Mouse (Mus musculus): Measurements from ENCODE around the gene Tbc1d15. TPM values are rescaled to one million over a fixed set of nuclear protein-coding genes. Genes with fewer than 3 reads are reported as not detected.
"Not testable (repeated sequence)": the region's sequence is repeated elsewhere in the genome, so short reads cannot be mapped to it uniquely, and the experiment has no call there.

The Tbc1d15 gene
- total RNA-seq, 2 experiments from 2014 or later = 55.0 to 82.8 TPM

DNA sequence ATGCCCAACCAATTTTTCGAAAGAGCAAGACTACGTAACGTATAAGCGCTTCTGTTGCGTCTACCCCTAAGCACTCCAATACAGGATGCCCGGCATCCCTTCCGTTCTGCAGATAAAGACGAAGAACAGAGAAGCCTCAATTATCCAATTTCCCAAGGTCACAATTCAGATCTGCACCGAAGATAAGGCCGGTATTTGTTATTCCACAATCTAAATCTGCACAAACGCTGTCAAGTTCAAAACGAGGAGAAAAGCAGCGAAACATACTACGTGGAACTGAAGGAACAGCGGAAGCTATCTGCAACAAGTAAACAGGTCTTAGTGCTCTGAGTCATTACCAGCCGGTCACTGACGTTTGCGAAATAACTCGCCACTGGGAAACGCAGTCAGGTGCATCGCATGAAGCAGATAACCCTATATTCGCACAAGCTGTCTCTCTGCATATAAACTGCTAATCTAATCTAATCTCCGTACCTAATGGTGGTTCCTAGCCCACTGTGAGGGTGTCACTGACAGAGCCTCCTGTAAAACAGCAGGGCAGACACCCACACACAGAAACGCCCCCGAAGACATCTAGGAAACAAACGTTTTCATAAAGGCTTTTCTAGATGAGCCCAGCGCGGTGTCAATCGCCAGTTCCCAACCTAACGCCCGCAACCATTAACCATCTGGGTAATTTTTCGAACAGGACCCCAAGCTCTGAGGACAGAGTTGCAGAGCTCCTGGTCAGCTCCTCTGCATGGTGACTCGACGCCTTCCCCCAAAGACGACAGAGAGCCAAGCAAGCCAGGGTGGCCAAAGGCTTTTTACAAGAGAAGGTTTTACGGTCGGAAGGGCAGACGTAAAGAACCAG lies 806 bp downstream of the Tbc1d15 start:
- ATAC-seq (replicated peaks; ENCODE audit: poor library complexity, severe bottlenecking) = peak; percentile 45

DNA sequence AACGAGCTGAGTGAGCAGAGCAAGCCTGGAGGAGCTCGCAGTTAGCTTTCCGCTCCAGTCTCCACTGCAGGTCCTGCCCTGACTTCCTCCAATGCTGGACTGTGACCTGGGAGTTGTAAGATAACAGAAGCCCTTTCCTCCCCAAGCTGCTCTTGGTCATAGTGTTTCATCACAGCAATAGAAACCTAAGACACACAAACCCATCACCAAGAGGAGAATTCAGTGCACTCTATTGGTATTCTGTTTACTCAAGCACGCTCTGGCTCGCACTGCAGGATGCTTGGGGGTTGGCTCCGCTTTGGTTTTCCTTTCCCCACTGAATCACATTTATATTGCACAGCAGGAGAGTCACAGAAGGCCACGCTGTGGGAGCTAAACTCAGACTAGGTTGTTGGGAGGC lies 3.2 kb downstream of the Tbc1d15 start:
- ATAC-seq (replicated peaks; ENCODE audit: poor library complexity, severe bottlenecking) = peak; percentile 13

DNA sequence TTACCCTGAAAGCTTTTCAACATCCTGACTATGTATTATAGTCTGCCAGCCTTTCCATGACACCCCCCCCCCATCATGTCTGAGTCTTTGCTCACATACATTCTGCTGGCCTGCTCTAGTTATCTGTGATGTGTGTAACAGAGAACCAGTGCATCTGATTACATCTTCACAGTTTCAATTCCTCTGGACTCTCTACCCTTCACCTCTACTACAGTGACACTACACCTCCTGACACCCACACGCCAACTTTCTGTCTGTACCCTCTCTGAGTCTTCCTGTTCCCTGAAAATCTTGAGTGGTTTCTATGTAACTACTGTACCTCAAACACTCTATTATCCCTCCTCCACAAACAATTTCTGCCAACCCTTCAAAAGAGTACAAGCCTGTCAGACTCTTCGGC lies 5.8 kb downstream of the Tbc1d15 start:
- ATAC-seq (replicated peaks; ENCODE audit: poor library complexity, severe bottlenecking) = peak; percentile 57

DNA sequence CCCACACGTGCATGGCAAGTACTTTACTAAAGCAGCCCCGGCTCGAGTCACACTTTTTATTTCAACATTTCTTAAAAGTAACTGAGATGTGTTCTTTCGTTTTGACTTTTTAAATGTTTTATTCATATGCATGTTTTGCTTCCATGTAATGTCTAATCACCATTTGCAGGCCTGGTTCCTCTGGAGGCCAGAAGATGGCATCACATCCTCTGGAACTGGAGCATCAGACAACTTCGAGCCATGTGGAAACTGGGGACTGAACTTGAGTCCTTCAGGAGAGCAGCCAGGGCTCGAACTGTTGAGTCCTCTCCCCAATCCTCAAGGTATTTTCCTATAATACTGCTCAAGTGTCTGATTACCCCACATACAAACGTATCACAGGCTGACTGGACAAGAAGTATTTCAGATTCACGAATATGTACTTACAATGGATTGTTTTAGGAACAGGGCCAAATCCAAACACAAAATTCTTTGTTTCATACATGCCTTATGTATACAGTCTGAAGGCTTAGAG lies 10.1 kb downstream of the Tbc1d15 start:
- peak; percentile 29; the same call in 1 of the 2 replicates for ATAC-seq (replicated peaks; ENCODE audit: poor library complexity, severe bottlenecking)

DNA sequence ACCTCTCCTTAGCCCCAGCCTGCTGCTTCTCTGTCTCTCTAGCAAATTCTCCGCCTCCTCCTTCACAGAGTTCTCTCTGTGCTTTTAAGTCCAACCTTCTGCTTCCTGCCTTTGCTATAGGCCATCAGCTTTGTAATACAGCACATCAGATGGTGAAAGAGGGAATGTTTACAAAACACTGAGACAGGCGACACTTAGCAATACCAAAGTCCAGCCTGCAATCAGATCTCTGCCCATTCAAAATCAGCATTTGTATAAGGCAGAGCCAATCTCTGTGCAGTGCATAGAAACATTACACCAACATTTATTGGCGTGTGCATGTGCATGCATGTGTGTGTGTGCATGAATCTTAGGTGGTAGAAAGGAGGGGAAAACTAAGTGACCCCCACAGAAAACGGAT lies 13.3 kb downstream of the Tbc1d15 start:
- no peak for ATAC-seq (replicated peaks; ENCODE audit: poor library complexity, severe bottlenecking)

DNA sequence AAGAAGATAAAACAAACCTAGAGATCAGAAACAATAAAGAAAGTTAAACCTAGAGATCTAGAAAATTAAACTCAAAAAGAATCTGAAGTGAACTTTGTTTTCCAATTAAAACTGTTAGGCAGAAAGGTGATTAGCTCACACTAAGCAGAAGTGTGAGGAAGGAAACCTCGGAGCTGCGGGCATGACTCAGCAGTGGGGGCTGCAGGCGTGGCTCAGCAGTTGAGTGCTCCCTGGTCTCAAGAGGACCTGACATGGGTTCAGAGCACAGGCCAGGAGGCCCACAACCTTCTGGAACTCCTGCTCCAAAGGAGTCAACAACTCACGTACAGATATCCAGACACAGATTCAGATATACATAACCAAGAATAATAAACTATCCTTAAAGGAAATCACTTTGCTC lies 14.5 kb downstream of the Tbc1d15 start:
- peak; percentile 92 for ATAC-seq (replicated peaks; ENCODE audit: poor library complexity, severe bottlenecking)

DNA sequence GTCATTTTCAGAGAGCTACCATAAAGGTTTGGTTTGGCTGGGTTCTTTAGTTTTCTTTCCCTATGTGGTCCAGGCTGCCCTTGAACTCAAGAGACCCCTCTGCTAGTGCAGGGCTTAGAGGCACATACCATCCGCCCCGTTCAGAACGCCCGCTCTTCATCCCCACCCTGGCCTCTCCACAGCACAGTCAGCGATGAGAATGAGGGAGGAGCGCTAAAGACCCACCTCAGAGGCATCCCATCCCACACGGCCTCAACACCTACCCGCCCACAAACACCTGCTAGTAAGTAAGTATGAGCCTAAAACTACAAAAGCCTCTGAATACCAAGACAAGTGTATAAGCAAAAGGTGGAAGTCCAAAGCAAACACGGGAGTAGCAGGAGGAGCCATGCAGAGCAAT lies 15.8 kb downstream of the Tbc1d15 start:
- no peak for ATAC-seq (replicated peaks; ENCODE audit: poor library complexity, severe bottlenecking)

DNA sequence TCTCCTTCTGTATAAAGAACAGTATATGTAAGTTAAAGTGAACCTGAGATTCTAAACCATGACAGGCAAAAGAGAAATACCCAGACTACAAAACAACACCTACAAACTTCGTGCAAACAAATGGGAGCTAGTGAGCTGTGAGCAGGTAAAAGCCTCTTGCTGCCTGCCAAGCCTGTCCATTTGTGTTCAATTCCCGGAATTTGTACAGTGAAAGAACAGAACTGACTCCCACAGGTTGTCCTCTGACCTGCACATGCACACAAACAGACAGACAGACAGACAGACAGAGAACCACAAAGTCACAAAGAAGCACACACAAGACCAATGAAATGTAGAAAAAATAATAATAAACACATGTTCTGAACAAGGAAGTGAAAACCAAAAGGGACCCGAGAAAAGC lies 17.5 kb downstream of the Tbc1d15 start:
- ATAC-seq (replicated peaks; ENCODE audit: poor library complexity, severe bottlenecking) = no peak

DNA sequence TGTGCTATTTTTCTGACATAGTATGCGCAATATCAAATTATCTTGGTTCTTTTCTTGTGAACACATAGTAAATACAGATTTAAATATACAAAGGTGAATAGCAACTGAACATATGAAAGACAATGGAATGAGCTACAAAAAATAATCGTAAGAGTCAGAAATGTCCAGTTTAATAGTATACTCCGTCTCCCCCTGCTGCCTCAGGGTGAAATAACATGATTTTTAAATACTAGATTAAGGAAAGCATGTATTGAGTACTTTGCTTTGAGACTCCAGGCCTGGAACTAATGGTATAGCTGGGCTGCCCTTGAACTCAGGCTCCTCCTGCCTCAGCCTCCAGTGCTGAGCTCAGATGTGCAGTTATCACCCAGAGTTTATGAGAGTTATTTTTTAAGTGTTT lies 18.8 kb downstream of the Tbc1d15 start:
- ATAC-seq (replicated peaks; ENCODE audit: poor library complexity, severe bottlenecking) = no peak

DNA sequence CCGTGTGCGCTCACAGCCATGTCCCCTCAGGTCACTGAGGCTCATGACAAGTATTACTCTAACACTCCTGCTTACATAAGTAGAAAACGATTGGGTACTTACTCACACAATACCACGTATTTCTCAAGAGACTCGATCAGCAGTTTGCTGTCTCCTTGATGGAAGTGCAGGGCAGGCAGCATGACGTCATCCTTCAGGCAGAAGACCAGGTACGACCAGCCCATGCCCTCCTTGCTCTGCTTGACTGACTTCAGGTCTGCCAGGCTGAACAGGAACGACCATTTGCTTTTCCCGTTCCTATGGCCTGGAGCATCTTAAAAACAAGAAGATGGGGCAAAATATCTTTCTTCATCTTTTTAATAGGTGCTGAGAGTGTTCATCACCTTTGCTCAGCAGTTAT lies 22.2 kb downstream of the Tbc1d15 start:
- no peak for ATAC-seq (replicated peaks; ENCODE audit: poor library complexity, severe bottlenecking)

DNA sequence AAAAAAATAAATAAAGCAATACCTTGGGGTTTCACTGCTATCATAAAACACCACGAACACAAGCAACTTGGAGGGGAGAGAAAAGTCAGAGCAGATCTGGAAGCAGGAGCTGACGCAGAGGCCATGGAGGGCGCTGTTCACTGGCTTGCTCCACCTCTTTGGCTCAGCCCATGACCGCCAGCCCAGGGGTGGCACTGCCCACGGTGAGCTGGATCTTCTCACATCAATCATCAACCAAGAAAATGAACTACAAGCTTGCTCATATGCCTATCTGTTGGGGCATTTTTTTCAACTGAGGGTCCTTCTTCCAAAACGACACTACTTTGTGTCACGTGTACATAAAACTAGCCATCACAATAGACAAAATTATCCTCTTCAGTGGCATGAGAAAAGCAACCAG lies 24.7 kb downstream of the Tbc1d15 start:
- ATAC-seq (replicated peaks; ENCODE audit: poor library complexity, severe bottlenecking) = no peak

DNA sequence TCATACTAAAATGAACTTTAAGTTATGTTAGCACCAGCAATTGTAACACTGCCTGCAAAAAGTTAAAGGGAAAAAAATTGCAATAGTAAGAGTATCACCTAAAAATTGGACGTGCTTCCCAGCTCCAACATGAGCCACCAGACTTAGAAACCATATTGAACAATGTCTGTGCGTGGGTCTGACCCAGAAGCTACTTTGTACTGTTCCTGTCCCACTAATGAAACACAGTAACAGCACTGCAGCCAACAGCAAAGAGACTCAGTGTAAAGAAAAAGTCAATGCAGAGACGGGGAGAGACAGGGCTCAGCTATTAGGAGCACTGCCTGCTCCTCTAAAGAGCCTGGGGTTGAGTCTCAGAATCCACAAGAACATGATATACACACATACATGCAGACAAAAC lies 27.4 kb downstream of the Tbc1d15 start:
- no peak for ATAC-seq (replicated peaks; ENCODE audit: poor library complexity, severe bottlenecking)

DNA sequence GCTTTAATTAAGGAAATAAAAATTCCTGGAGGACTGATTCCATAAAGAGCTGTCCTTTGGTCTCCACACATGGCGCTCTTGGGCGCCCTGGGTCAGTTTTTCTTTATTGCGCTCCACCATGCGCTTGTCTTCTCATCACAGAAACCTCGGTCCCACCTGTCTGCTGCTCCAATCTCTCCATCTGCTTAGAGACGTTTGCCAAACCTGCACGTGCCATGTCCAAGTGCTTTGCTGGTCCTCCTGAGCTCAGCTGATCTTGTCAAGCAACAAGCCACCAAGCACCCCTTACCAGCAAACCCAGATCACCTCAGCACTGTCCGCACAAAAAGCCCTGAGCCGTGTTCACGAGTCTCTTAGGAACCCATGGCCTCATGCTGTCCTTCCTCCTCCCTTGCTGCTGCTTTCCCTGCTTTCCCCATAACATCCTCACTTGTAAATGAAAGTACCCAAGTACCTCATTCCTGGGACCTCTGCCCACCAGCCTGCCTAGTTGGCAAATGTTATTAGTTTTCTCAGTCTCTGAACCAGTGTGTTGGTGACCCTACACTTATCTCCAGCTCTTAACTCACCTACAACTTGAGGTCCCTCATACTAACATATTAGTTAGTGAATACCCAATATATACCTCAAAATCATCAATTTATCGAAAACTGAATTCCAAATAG lies 38.2 kb downstream of the Tbc1d15 start:
- ATAC-seq (replicated peaks; ENCODE audit: poor library complexity, severe bottlenecking) = no peak

DNA sequence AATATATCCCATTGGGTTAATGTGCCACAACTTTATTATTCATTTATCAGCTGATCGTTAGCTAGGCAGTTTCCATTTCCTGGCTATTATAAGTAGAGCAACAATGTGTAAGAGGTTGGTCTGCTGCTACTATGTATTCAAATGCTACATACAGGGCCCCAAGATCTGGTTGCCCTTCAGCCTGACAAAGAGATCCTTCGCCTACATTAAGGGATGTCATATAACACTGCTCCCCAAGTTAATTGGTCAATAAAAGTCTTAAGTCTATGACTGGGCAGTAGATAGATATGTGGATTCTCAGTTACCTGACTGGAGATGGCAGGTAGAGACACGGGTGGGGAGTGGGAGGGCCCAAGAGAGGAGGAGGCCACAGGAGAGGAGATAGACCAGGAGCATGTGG lies 45.4 kb downstream of the Tbc1d15 start:
- no peak for ATAC-seq (replicated peaks; ENCODE audit: poor library complexity, severe bottlenecking)

DNA sequence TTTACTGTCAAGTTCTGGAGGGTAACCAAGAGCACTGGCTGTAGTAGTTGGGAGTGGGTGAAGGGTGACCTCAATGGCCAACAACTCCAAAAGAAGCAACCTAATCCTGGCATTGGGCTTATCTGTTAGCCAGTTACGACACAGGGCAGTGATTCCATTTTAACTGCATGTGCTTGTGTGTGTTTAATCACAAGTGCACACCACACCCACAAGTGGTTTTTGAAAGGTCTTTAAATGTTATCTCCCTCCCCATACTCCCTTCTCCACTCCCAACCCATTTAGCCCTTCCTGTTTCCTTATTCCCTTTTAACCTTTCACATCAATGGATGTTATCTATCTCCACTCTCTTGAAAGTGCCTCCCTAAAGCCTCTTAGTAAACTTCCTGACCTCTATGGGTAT lies 46.0 kb downstream of the Tbc1d15 start:
- no peak for ATAC-seq (replicated peaks; ENCODE audit: poor library complexity, severe bottlenecking)

DNA sequence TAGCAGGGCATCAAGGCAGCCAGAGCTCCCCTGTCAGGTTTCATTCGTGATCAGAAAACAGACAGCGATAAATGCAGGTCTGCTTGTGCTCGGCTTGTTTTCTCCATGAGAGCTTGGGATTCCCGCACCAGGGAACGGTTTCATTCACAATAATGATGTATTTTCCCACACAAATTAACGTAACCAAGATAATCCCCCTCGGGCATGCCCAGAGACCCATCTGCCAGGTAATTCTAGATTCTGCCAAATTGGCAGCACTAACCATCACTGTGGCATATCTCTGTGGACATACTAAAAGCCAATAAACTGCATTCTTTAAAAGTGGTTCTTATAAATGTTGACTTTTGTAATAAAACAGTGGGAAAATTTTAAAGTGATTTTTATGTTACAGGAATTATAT lies 60.1 kb downstream of the Tbc1d15 start:
- ATAC-seq (replicated peaks; ENCODE audit: poor library complexity, severe bottlenecking) = no peak

DNA sequence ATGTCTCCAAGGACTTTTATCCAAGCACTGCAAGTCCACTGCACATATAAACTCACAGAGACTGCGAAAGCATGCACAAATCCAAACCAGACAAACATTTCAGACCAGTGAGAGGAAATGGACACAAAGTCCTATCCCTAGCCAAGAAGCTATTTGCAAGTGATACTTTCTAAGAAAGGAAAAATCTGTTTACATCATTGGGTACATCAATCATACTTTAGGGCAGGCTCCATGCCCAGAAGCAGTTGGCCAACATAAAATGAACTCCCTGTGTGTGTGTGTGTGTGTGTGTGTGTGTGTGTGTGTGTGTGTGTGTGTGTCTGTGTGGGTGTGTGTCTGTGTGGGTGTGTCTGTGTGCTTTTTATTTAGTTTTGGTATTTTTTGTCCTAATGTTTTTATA lies 63.9 kb downstream of the Tbc1d15 start:
- ATAC-seq (replicated peaks; ENCODE audit: poor library complexity, severe bottlenecking) = no peak

DNA sequence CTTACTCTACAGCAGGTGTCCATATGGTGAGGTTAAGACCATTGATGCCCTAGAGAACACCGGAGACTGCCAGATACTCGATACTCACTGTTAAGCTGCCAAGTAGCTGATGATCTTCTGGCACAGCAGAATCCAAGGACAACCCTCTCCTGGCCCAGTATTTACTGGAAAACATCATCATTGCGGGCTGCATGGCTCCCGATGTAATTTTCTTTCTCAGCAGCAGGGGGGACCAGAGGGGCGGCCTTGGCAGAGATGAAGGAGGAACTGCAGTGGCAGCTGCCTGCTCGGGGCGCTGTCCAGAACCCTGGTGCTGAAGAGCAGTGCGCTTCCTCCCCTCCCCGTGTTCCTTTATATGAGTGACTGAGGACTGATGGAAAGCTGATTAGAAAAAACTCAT lies 66.6 kb downstream of the Tbc1d15 start, which contains the start of gene Tph2:
Tph2 (minus strand) TSS at position 326 of the 400 bp plus-strand sequence.
- peak; percentile 100 for ATAC-seq (replicated peaks; ENCODE audit: poor library complexity, severe bottlenecking)

DNA sequence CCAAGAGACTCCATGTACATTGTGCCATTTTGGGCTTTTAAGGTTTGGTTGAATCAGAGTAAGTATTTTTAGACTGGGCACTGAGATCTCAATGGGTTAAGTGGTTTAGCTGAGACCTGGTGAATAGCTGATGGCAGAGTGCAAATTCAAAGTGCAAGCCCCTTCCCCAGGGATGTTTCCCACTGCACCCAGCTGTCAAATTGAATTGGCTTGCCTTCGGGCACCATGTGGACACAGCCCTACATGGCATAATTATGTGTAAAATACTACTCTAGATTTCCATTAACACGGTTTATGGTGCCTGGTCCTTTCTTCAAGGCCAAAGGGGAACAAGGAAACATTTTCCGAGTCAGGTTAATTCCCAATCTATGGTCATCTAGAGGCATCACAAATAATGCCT lies 70.2 kb downstream of the Tbc1d15 start:
- no peak for ATAC-seq (replicated peaks; ENCODE audit: poor library complexity, severe bottlenecking)

DNA sequence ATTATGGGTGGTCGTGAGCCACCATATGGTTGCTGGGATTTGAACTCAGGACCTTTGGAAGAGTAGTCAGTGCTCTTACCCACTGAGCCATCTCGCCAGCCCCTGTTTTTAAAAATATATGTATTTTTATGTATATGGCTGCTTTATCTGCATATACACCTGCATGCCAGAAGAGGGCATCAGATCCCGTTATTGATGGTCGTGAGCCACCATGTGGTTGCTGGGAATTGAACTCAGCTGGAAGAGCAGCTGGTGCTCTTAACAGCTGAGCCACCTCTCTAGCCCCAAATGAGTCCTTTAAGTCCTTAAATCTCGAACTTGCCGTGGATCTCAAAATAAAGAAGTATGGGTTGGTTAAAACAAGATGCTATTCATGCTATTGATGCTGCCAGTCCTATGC lies 73.2 kb downstream of the Tbc1d15 start:
- ATAC-seq (replicated peaks; ENCODE audit: poor library complexity, severe bottlenecking) = not testable (repeated sequence)

DNA sequence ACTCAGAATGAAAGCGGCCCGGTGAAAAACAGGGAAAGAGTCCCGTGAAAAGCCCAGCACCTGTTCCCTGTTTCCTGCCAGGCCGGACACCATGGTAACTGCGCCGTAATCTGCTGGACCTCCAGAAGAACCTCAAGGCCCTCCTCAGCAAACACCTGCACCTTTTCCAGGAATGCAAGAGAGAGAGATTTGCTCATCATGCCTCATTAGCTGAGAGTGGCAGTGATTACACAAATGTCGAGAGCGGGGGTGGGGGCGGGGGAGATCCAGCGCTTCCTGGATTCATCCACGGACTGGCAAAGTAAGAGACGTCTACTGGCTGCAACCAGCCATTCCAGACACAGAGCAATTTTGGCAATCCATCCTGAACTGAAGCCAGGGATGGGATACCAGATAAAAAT lies 75.7 kb downstream of the Tbc1d15 start:
- no peak for ATAC-seq (replicated peaks; ENCODE audit: poor library complexity, severe bottlenecking)

DNA sequence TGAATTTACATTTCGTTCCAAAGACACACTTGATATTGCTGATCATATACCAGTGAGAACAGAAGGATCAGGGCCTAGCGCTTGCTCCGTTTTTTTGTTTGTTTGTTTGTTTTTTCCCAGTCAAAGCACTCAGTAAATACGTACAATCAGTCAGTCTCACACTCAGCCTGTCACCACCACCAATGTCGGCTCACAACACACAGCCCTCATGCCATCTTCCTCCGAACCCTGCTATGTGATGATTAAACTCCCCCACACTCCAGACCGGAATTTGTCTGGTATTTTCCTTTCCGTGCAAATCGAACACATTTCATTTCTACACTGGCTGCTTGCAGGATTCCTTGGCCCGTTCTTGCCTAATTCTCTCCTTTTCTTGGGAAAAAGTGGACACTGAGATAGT lies 77.9 kb downstream of the Tbc1d15 start:
- no peak for ATAC-seq (replicated peaks; ENCODE audit: poor library complexity, severe bottlenecking)
